Mouse (Mus musculus) Muller cell, postnatal 12 days (primary cell): ENCODE data around the gene Gpx7.

Source experiments
- DNase-seq: peaks from one replicate; pipeline ENCODE4 v3.0.0-alpha.2; 2015; ENCODE audit errors: inconsistent ontology term

The Gpx7 gene

GRCm38 (mm10) chr4:108406861-108407401 is at the start of gene Gpx7:
Gpx7 (minus strand) TSS chr4:108406961.
- no peak for DNase-seq

- no peak for DNase-seq
Observed at GRCm38 (mm10) chr4:108456028-108456427, 49.3 kb upstream of the Gpx7 start.

DNA sequence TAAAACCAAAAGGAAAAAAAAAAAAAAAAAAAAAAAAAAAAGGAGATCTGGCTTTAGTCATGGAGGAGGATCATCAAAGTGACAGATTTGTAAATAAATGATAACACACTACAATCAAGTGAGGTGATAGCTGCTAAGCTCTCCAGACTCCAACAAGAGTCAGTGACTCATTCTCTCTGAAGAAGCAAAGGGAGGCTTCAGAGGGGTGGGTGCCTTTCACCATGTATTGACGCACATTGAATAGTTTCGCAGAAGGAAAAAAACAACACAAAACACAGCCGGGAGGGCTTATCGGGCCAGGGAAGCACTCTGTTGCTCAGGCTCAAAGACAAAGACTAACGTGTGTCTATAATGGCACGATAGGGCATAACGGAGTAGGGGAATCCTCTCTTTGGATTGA is 41.3 kb upstream of the Gpx7 start:
- DNase-seq: no peak

GRCm38 (mm10) chr4:108438082-108438840 is 31.5 kb upstream of the Gpx7 start:
- DNase-seq: peak; percentile 2

GRCm38 (mm10) chr4:108436225-108436624 is 29.5 kb upstream of the Gpx7 start:
- DNase-seq: no peak

GRCm38 (mm10) chr4:108435646-108436045 is 28.9 kb upstream of the Gpx7 start:
- no peak for DNase-seq

DNA sequence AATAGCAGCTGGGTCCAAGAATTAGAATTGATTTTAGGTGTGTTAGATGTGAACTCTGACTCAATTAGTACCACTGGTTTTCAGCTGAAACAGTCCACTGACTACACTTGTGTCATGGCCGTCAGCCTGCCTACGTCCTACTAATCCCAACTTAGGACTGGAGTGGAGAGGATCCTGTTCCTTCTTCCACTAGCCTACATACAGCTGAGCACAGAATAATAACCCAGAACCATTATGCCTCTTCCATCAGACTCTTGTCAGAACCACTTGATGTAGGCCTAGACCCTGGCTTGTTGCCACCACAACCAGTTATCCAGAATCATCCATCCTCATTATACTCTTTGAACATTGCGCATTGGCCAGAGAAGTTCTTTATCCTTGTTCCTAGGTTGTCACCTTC is 28.0 kb upstream of the Gpx7 start:
- no peak for DNase-seq

DNA sequence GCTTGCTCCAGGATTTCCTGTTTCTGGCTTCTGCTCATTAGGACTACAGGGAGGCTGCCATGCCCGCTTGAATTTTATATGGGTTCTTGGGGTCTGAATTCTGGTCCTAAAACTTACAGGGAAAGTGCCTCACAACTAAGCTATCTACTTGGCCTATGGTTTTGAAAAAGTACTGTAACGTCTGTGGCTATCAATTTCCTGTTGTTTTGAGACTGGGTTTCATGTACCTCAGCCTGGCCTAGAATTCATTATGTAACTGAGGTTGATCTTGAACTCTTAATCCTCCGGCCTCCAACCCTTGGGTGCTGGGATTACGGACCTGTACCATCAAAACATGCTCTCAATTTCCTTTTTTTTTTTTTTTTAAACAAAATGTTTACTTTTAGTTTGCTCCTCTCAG is 27.5 kb upstream of the Gpx7 start:
- DNase-seq: no peak

DNA sequence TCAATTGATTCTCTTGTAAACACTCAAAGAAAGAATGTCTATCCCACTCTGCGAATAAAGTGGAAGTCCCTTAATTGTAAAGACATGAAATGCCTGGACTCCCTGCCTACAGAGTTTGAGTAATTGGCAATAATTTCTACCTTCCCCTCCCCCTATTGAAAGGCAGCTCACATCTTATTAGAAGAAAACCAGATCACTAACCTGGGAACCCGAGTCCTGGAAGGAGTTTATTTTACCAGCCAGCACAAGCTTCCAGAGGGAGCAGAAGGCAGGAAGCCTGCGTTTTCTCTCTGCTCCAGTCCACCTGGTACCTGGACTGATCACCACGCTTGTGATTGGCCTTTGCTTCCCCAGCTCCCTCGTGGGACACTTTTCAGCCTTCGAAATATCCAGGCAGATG is 26.6 kb upstream of the Gpx7 start:
- no peak for DNase-seq

- DNase-seq: no peak
Observed at GRCm38 (mm10) chr4:108431561-108431936, 24.8 kb upstream of the Gpx7 start.

DNA sequence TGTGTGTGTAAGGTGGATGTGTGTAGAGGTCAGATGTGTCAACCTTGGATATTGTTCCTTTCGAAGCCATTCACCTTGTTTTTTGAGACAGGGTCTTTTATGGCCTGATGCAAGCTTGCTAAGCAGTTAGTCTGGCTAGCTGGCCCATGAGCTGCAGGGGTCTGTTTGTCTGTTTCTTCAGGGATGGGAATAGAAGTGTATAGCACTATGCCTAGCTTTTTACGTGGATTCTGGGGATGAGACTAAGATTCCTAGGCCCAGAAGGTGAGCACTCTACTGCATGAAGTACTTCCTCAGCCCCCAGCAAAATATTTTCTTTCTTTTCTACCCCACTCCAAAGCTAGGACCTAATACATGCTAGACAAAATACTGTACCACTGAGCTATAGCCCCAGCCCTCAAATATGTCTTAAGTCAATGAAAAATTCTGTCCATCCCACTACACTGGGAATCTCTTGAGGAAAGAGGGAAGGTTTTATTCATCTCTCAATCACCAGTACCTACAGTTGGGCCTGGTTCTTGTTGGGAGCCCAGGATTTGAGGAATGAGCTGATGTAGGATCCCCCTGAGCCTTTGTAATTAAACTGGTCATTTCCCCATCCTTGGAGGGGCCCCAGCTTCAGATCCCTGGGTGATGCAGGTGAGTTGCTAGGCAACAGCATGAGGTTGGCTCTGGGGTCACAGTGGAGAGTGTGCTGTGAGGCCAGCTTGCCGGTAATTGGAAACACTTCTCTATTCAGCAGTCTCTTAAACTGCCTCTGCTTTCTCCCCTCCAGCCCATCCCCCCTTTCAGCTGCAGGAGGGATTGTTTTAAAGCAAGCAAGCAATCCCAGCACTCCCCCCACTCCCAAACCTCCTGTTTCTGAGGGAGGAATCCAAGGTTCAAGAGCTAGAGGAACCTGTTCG is 24.1 kb upstream of the Gpx7 start:
- no peak for DNase-seq

DNA sequence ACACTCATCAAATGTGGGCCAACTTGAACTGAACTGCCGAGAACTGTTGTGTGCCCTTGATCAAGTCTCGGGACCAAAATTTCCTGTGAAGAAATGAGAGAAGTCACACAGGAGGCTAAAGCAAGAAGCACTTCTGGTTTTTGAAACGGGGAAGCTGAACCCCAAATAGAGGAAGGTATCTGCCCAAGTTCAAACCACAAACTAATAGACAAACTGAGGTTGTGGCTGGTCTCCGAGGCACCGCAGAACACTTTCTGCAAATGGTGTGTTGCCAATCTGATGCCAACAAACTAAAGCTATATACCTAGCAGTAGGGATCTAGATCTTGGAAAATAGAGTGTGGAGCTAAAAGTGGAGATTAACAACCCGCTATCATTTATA is 21.6 kb upstream of the Gpx7 start:
- no peak for DNase-seq

GRCm38 (mm10) chr4:108427719-108428340 is 21.1 kb upstream of the Gpx7 start:
- DNase-seq: no peak

DNA sequence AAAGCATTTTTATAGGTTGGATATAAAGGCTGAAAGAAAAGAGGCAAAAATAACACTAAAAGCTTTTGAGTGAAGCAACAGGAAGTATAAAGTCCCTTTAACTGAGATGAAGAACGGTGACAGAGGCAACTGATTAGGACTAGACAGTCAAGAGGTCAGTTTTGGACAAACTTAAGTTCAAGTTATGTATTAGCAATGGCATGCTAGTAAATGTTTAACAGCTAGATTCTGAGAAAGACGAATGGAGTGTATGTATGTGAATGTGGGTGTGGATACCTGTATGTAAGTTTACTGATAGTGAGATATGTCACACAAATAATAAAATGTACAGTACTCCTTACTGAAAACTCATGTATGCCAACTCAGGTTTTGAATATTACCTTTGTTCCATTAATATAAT is 17.8 kb upstream of the Gpx7 start:
- no peak for DNase-seq

- no peak for DNase-seq
Observed at GRCm38 (mm10) chr4:108407621-108408020, 860 bp upstream of the Gpx7 start.

DNA sequence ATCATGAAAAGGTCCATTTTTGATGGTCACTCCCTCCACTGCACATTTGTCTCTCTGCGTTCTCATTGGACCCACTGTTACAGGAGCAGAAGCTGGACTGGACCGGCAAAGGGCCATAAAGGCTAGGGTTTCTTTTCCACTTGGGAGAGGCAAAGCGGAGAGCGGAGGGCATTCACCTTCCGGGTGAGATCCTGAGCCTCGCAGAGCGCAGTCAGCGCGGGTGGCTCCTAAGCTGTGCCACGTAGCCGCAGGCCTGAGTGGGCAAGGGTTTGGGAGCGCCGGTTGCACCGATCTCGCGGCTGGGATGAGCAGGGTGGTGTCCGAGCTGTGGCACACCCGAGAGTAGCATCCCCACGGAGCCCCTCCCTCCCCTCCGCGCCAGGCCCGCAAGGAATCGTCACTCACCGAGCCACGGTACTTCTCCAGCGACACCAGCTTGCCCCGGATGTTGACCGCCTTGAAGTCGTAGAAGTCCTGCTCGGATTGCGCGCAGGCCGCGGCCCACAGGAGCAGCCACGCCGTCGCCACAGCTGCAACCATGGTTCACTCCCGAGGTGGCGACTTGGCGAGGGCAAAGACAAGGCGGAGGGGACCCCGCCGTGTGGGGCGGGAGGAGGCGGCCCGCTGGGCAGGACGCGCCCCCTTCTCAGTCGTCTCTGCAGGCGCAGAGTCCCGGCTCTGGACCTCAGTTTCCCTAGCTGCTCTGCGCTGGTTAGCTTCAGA is 462 bp downstream of the Gpx7 start:
- DNase-seq: peak; percentile 70

GRCm38 (mm10) chr4:108405766-108406137 is 1.0 kb downstream of the Gpx7 start:
- DNase-seq: peak; percentile 67

DNA sequence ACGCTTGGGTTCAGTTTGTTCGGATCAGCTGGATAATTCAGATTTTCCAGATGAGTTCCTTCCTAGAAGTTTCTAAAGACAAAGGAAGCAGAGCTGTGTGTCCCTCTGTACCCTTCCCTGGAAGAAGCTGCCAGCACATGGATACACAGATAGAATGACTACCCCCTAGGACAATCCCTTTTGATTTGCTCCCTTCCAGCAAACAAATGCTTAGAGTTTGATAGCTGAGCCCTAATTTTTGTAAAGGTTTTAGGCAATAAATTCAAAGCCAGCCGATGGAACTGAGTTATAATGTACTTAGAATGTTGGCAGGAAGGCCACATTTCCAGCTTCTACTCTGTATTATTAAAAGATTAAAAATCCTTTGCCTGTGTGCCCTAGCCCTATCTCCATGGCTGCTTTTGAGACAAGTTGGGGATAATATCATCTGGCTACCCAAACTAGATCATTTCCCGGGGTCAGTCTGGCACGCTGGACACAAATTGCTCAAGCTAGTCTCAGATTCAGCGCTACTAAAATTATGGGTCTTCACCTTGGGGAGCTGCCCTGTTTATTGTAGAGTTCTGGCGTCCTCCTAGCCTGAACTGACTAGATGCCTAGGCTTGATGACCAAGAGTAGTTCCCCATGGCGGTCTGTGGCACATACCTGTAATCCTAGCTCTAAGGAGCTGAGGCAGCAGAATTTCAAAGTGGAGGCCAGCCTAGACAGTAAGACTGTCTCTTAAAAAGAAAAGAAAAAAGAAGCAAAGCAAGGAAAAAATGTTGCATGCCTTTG is 2.7 kb downstream of the Gpx7 start:
- no peak for DNase-seq

GRCm38 (mm10) chr4:108400395-108400794 is 6.4 kb downstream of the Gpx7 start:
- no peak for DNase-seq

GRCm38 (mm10) chr4:108394236-108394635 is 12.5 kb downstream of the Gpx7 start:
- no peak for DNase-seq

DNA sequence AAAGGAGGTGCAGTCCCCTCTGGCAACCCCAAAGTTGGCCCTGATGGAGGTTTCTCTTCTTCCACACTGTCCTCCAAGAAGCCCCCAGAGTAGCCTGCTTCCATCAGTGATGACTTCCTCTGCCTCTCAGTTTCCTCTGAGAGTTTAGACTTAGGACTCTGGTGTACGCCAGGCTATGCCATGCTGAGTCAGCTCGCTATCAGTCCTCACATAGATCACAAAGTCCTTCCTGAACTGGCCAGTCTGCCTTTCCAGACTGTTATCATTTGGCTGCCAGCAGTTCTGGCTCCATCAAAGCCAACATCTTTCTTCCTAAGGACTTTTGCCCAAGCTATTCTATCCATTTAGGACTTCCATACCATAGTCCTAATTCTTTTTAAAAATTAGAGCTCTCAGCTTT is 14.2 kb downstream of the Gpx7 start:
- DNase-seq: no peak
